Mouse (Mus musculus): ENCODE measurements around the gene Gm4070.
"Not testable (repeated sequence)": the region's sequence is repeated elsewhere in the genome, so short reads cannot be mapped to it uniquely, and the experiment has no call there.

Gm4070 gene

GRCm38 (mm10) chr7:105953812-105954211 is at the start of gene Gm4070:
Gene Gm4070, minus strand, starts transcription at chr7:105953967.
- DNase-seq (ENCODE audit: low spot score) = not testable (repeated sequence)

DNA sequence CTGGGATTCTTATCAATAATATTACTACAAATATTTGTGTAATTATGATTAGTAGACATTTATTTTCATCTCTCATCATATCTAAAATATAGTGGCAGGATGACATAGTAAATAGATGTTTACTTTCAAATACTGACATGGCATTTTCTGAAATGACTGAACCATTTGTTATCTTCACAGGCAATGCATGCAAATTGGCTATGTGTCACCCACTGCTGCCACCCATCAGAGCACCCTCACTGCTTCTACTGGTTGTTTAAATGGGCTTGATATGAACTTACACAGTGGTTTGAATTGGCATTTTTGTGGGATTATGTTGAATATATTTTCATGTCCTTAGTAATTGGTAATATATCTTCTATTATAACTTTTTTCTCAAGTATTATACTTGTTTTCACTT is 773 bp upstream of the Gm4070 start:
- not testable (repeated sequence) for DNase-seq (ENCODE audit: low spot score)

DNA sequence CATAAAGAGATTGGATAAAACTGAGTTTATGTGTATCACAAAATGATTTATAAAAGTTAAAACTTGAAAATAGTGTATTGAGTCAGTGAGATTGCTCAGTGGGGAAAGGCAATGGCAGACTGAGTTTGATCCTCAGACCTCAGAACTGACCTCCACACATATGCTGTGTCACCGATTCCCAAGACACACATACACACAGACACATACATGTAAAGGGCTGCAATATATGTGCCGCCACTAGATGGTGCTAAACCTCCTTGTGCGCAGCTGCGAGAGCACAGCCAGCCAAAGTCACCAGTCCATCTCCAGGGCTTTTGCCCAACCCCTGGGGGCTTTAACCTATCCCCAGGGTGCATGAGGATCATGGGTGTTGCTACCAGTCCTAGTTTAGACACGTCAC is 1.4 kb downstream of the Gm4070 start:
- DNase-seq (ENCODE audit: low spot score) = not testable (repeated sequence)

DNA sequence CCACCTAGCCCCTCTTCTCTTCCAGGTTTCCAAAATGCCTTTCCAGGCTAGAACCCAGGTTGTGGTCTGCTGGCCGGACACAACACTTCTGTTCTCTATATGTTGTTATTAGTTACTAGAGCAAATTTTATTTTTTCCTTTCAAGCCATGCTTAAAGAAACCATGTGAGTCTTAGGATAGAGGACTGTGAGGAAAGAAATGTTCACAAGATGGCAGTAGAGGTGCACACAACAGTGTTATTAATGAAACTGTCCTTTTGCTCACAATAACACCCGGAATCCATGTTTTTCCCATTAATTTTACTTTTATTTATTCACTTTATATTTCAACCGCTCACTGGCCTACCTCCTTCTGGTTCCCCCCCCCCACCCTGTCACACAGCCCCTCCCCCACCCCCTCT is 8.5 kb downstream of the Gm4070 start:
- not testable (repeated sequence) for DNase-seq (ENCODE audit: low spot score)

- DNase-seq (ENCODE audit: low spot score) = not testable (repeated sequence)
Observed at GRCm38 (mm10) chr7:105932132-105932531, 21.6 kb downstream of the Gm4070 start.

DNA sequence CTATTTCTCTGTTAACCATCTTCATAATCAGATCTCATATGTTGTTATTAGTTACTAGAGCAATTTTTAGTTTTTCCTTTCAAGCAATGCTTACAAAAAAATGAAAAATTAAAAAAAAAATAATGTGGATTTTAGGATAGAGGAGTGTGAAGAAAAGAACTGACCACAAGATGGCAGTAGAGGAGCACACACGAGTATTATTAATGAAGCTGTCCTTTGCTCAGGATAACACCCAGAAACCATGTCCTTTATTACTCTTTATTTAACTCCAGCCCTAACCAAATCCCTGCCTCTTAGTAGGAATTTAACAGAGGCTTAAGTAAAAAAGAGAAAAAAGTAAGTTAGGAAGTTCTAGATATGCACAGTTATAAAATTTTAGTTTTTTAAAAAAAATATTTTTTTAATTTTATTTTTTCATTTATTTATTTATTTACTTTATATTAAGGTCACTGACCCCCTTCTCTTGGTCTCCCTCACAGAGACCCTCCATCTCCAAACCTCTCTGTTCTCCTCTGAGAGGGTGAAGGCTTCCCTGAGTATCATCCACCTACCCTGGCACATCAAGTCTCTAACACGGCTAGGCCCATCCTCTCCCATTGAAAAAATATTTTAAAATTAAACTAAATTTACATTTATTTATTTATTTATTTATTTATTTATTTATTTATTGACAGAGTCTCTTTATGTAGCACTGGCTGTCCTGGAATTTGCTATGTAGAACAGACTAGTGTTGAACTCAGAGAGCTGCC is 70.0 kb downstream of the Gm4070 start:
- DNase-seq (ENCODE audit: low spot score) = not testable (repeated sequence)

DNA sequence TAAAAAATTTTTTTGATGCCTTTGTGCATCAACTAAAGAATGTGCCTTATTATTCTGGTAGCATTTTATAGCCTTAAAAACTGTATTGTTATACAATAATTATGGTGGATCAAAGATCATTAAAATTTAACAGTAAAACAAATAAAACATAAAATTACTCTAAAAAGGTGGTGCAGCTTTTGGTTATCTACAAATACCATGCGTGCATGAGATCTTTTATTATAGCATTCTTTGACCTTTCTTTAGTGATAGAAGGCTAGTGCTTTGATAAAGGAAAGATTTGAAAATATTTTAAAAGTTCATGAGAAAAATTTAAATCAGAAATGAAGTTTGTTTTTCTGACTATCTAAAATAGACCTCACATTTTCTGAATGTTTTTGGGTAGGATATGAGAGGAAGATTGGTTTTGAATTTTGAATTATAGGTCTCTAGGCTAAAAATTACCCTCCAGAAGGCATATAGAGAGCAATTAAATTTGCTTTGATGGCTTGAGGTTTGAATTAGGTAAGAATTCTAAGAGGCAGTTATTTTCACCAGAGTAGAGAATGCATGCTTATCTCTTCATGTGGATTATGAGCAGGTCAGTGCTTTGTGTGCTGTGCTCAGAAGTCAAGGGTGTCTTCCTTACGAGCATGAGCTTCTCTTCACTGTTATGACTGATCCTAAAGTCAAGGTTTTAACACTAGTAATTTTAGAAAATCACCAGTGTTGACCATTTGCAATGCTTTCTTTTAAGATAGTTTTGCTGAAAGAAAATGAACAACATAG is 73.9 kb downstream of the Gm4070 start:
- DNase-seq (ENCODE audit: low spot score) = not testable (repeated sequence)

GRCm38 (mm10) chr7:105855718-105856560 is 97.8 kb downstream of the Gm4070 start:
- DNase-seq (ENCODE audit: low spot score) = not testable (repeated sequence)
